Mouse (Mus musculus) liver, postnatal 0 days (tissue): ENCODE measurements at regions not wholly inside any gene's neighbourhood (a gene's known extent, or its start where the extent isn't known, plus 50 kb on each side); places are given as distances from the start of the nearest gene placed in this dataset.

ENCODE experiments used
- CTCF ChIP-seq: sonication (generic); IDR thresholded peaks from 2 replicates; pipeline ENCODE4 v1.5.1; 2016; ENCODE audit warnings: antibody characterized with exemption, low read depth
- EP300 ChIP-seq: IDR thresholded peaks from 2 replicates; pipeline ENCODE4 v1.6.1; 2016; ENCODE audit warnings: antibody characterized with exemption, low read depth, mild to moderate bottlenecking

DNA sequence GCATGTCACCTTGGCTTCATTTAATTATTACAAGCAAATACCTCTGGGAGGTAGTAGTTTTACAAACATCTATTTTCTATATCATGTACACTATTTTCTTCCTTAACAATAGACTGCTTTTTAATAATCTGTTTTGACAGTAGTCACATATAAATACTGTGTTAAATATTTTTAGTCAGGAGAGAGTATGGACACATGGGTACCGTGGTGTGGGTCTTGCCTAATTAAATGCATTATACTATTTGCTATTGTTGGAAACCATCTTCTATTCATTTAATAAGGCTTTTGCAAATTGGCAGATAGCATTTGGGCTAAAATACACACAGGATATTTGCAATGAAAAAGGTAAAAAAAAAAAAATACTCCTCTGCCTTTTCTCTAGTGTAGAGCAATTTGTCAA is 222.3 kb downstream of the Isl1 start:
- no peak for TF ChIP-seq CTCF
- no peak for TF ChIP-seq EP300
